Mouse (Mus musculus): ENCODE measurements around the gene Npffr2. TPM values are rescaled to one million over a fixed set of nuclear protein-coding genes. Genes with fewer than 3 reads are reported as not detected.

Gene Npffr2
- polyA plus RNA-seq, 2 experiments from 2014 or later, result not detected

Other genes starting within 250 kb of the Npffr2 start
- not detected for gene Gc, start 69.5 kb upstream of the Npffr2 start, polyA plus RNA-seq (2017; shearing (Covaris generic))